Mouse (Mus musculus): ENCODE measurements around the gene Med26.

DNA sequence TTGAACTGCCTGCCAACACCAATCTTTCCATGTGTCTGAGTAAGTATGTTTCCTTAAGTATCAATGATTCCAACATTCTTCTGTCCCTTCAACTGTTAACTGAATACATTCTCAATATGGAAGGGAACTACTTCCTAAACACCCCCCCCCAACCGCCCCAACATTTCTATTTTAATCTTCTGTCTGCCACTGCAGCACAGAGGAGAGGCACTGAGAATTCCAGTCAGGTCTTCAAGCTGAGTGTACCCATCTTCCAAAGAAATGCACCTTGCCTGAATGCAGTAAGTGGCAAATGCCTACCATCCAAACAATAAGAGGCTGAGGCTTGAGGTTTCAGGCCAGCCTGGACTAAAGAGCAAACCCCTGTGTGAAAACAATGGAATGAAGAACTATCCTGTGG, 16.0 kb downstream of the Med26 start:
- TF ChIP-seq POLR2A (IDR thresholded peaks at IDR 0.05; ENCODE audit: low read depth, low read length) (no peak), CTCF (IDR thresholded peaks at IDR 0.05; ENCODE audit: extremely low read depth, insufficient read depth, insufficient read length, insufficient replicate concordance) (no peak)

Data from spleen, adult 2 months (tissue).